Comparison of ENCODE assay signal across 8 mouse cellular contexts in genomic region chr9:103996496-103996895, GRCm38 (mm10). TPM values are rescaled to one million over a fixed set of nuclear protein-coding genes. Genes with fewer than 3 reads are reported as not detected.
DNase-seq lines count a peak whose midpoint lies in the region; ATAC-seq lines count a peak whose summit lies in the region.

No protein-coding gene starts in this region.

- H3K27ac ChIP-seq in forebrain, embryonic 16.5 days (ENCODE audit: low read length) = no peak overlapping the region
- no peak overlapping the region for H3K27ac ChIP-seq in forebrain, embryonic 12.5 days

- ATAC-seq in forebrain, embryonic 16.5 days = 0 out of 2 replicates have a peak, but pooled peaks have one; percentile 6
- ATAC-seq in forebrain, embryonic 12.5 days (ENCODE audit: low FRiP score) = no peak
- ATAC-seq in CD4-positive, CD25-positive, alpha-beta regulatory T cell, adult 4 months = peak; percentile 66

- H3K9ac ChIP-seq in forebrain, embryonic 16.5 days (replicated peaks; ENCODE audit: low read depth, low read length) = no peak overlapping the region
- H3K9ac ChIP-seq in forebrain, embryonic 12.5 days = no peak overlapping the region

- 5% methylated on average over 2 of the region's 2 CpGs for WGBS in forebrain, embryonic 16.5 days
- WGBS in forebrain, embryonic 12.5 days = 16% methylated on average over 2 of the region's 2 CpGs

- no peak overlapping the region for H3K4me2 ChIP-seq in forebrain, embryonic 16.5 days (ENCODE audit: low read length)
- no peak overlapping the region for H3K4me2 ChIP-seq in forebrain, embryonic 12.5 days

- no peaks in the 10 kb centered on the region for H3K9me3 ChIP-seq in forebrain, embryonic 16.5 days (ENCODE audit: control insufficient read depth, low read length)
- no peaks in the 10 kb centered on the region for H3K9me3 ChIP-seq in forebrain, embryonic 12.5 days

- no peaks in the 10 kb centered on the region for H3K36me3 ChIP-seq in forebrain, embryonic 16.5 days (ENCODE audit: control insufficient read depth, insufficient read depth)
- H3K36me3 ChIP-seq in forebrain, embryonic 12.5 days (replicated peaks) = no peaks in the 10 kb centered on the region

- peak; percentile 49 to 77 for DNase-seq in left cerebral cortex, adult 18-20 months (ENCODE audit: low spot score in 2 of 2)
- no peak for DNase-seq in left cerebral cortex, adult 8-10 months (ENCODE audit: low spot score in 2 of 2)
- DNase-seq in c-Kit-negative CD71-positive TER-119-positive erythroid progenitor cells, embryonic 14.5 days (ENCODE audit: low read depth, low spot score) = peak; percentile 24
- peak; percentile 80 for DNase-seq in induced T-regulatory cell, adult 2 months (ENCODE audit: low read depth)
- DNase-seq in spleen, postnatal 36 days (ENCODE audit: low spot score in 2 of 2) = peak; percentile 23 to 61

- H3K27me3 ChIP-seq in forebrain, embryonic 16.5 days (replicated peaks; ENCODE audit: control insufficient read depth, insufficient read depth, low read length) = 0 out of 2 replicates have a peak, but pooled peaks cover 3% of the 10 kb centered on the region
- peaks cover 13% of the 10 kb centered on the region; the same call in 1 of the 2 replicates for H3K27me3 ChIP-seq in forebrain, embryonic 12.5 days

- no peaks in the 10 kb centered on the region for H3K4me1 ChIP-seq in forebrain, embryonic 16.5 days (replicated peaks; ENCODE audit: control insufficient read depth, insufficient read depth, low read length)
- H3K4me1 ChIP-seq in forebrain, embryonic 12.5 days = peaks cover 2% of the 10 kb centered on the region

- H3K4me3 ChIP-seq in forebrain, embryonic 16.5 days (replicated peaks; ENCODE audit: low read length) = no peak overlapping the region
- no peak overlapping the region for H3K4me3 ChIP-seq in forebrain, embryonic 12.5 days (replicated peaks)

RNA-seq across cellular contexts. Expression of gene Nphp3, which starts 5.8 kb away (rescaled TPM):
- 2.0 and 3.9 TPM in 2 replicates for polyA plus RNA-seq in forebrain, embryonic 16.5 days (2015; fragmentation: Nextera tagmentation; extraction: Ambion mirVana)
- 6.2 and 6.6 TPM in 2 replicates for polyA plus RNA-seq in forebrain, embryonic 12.5 days (2016; fragmentation: Nextera tagmentation; extraction: Ambion mirVana)
- 1 to 10 TPM; 5.6 to 9.1 TPM for total RNA-seq in left cerebral cortex, adult 18-20 months (2021)
- total RNA-seq in left cerebral cortex, adult 8-10 months (2022) = 10 to 100 TPM in 1 of 4 experiments, 1 to 10 TPM in 3; 6.8 to 11.7 (median 8.7) TPM
- under 1 TPM; 0.39 to 0.85 TPM for polyA plus RNA-seq in CD4-positive, CD25-positive, alpha-beta regulatory T cell, adult 4 months (2017; shearing (Covaris generic))

RNA-seq across cellular contexts. Expression of gene Gm28305, which starts 44.0 kb away (rescaled TPM):
- polyA plus RNA-seq in forebrain, embryonic 16.5 days (2015; fragmentation: Nextera tagmentation; extraction: Ambion mirVana) = not detected in 2 replicates
- polyA plus RNA-seq in forebrain, embryonic 12.5 days (2016; fragmentation: Nextera tagmentation; extraction: Ambion mirVana) = not detected in 2 replicates
- not detected for total RNA-seq in left cerebral cortex, adult 18-20 months (2021)
- not detected for total RNA-seq in left cerebral cortex, adult 8-10 months (2022)
- 1 to 10 TPM in 1 of 2 experiments, not detected in 1; 1.5 TPM for polyA plus RNA-seq in CD4-positive, CD25-positive, alpha-beta regulatory T cell, adult 4 months (2017; shearing (Covaris generic))

Comparison
In these comparisons a context has a peak if more than half of its experiments do, and no peak if none do; other contexts are left out.
1. DNase-seq: peak in left cerebral cortex, adult 18-20 months (2 of 2), c-Kit-negative CD71-positive TER-119-positive erythroid progenitor cells, embryonic 14.5 days (single experiment), induced T-regulatory cell, adult 2 months (single experiment) and spleen, postnatal 36 days (2 of 2); none in left cerebral cortex, adult 8-10 months (0 of 2).